Mouse (Mus musculus): Measurements from ENCODE around the gene Dek.

Dek gene

DNA sequence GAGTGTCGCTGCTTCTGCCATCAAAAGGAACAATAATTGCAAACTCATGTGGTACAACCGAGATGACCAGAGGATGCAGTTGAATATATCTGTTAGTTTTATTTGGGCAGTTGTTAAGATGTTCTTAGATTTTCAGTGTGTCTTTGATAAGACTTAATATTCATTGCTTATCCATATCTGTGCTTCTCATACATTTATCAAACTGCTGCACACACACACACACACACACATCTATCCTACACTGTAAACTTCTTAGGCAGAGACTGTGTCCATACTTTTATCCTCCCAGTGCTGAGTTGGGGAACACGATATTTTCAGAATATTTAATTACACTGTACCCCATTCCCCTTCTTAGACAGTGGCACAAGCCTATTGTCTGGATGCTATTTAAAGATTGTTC, 5.2 kb upstream of the Dek start:
- DNase-seq (ENCODE audit: low spot score in 2 of 2) = no peak

DNA sequence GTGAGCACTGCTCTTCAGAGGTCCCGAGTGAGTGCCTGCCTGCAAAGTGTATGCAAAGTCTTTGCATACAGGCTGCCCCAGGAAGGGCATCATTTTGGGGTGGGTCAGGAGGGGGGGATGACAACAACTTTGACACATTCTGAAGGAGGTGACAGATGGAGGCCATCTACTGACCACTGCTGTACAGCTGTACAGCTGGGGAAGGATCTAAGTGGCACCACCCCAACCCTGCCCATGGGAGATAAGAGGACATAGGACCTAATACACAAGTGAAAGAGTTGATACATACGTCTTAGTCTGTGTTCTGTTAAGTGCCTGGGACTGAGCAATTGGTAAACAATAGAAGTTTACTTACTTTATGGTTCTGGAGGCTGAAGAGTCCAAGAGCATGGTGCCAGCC, 3.2 kb upstream of the Dek start:
- no peak for DNase-seq (ENCODE audit: low spot score in 2 of 2)

DNA sequence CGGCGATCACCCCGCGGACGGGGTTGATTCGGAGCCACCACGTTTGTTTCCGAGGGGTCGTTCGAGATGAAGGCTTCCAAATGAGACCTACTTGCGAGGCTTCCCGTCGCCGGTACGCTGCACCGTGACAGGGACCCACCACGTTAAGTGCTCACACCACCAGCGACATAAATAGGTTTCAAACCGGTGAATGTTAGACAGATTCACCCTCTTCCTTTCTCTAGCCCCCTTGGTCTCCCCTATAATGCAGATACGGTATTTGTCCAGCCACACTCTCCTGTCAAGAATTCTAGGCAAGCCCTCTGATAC, 533 bp upstream of the Dek start:
- no peak for DNase-seq (ENCODE audit: low spot score in 2 of 2)

DNA sequence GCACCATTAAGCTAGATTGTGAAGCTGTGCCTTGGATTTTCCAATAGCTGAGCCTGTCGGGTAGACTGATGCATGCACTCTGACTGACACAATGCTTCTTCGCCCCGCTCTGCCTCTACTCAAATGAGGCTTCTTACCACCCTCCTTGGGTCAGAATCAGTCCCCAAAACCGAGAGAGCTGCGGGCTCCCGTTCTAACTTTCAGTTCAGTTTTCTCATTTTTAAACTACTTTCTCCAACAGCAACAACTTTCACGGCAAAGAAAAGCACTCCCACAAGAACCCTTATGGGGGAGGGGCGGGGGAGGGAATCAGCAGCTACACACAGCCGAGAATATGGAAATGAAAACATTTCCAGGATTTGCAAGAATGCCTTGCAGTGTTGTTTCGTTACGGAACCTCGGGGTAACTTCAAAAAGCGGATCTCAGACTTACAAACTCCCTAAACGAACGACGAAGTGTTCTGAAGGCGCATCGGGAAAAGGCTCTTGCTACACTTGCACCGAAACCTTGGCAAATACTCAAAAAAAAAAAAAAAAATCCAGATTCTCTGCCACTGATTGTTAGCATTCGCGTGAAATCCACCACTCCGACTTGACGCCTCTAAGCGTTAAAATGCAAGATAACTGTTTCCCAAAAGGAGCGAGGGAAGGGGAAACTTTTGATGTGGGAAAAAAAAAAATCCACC, 1.0 kb downstream of the Dek start:
- DNase-seq (ENCODE audit: low spot score in 2 of 2) = no peak

DNA sequence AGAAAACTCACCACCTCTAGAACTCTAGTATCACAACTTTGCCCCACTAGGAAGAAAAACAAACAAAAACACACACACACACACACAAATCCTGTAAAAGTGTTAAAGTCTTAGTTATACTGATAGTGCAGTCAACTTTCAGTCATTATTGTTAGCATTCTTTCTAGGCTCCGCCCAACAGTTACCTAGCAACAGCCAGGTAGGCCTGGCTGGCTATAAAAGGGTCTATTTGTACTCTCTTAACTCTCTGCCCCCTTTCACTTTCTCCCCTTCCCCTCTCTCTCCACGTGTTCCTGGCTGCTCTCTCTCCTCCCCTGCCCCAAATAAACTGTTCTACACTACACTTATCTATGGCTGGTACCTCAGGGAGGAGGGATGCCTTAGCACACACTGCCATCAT, 1.9 kb downstream of the Dek start:
- DNase-seq (ENCODE audit: low spot score in 2 of 2) = no peak

DNA sequence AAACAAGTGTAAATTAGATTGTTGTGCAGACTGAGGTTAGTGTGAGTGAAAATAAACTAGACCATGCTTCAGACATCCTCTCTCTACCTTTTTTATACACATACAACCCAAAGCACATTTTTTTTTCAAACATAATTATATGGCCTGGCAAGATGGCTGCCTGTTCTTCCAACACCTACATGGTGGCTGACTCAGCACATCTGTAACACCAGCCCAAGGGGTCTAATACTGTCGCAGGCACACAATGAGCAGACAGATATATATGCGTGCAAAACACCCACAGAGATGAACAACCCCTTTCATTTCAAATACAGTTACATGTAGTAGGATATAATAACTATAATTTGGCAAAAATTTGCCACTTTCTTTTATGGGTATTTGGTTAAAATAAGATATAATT, 5.4 kb downstream of the Dek start:
- no peak for DNase-seq (ENCODE audit: low spot score in 2 of 2)

DNA sequence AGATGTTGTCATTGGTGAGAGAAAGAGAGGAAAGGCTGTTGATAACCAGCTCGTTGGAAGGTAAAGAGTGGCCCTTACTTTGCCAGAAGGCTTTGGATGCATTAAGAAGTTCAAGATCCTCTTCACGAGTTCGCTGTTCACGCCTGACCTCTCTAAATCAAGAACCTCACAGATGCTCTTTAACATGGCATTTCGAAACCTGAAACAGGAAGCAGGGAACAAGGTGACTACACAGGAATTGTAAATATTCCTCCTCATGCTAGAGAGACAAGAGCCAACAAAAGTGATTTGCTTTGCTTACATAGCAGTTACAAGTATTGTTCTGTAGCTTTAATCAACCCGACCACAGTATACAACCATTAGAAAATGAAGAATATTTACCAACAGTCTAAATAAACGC, 6.7 kb downstream of the Dek start:
- no peak for DNase-seq (ENCODE audit: low spot score in 2 of 2)

DNA sequence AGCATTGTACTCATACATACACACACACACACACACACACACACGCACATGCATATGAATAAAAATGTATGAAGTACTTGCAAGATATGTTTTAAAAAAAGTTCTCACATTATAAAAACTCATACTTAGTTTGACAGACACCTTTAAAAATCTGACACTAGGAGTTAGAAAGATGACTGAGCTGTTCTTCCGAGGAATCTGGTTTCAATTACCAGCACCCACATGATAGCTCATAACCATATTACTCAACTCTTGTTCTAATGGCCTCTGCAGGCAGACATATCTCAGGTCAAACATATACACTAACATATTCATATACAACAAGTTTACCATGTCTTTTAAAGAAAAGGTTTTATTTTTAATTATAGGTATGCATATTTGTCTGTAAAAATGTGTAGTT, 9.4 kb downstream of the Dek start:
- no peak for DNase-seq (ENCODE audit: low spot score in 2 of 2)

DNA sequence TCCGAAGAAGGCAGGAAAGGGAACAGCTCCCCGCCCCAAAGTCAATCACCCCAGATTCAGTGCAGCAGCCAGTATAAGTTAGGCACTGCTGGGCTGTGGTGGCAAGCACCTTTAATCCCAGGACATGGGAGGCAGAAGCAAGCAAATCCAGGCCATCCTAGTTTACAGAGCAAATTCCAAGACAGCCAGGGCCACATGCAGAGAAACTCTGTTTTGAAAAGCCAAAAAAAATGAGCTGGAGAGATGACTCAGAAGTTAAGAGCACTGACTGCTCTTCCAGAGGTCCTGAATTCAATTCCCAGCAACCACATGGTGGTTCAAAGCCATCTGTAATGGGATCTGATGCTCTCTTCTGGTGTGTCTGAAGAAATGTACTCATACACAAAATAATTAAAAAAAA, 12.2 kb downstream of the Dek start:
- no peak for DNase-seq (ENCODE audit: low spot score in 2 of 2)

DNA sequence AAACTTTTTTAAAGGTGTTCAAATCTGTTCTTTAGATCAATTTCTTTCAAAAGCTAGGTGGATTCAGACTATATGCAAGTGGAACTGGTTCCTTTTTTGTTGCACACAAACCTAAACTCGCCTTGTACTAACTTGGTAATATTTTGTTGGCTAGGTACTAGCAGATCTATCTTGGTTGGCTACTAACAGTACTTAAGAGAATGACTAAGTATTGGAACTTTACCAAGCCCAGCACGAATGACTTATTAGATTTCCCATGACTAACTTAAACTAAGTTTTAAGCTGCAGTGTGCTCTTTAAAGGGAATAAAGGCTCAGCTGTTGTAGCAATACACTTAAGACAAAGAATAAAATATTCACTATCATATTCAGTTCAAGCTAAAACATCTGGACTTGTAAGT, 16.7 kb downstream of the Dek start:
- no peak for DNase-seq (ENCODE audit: low spot score in 2 of 2)

DNA sequence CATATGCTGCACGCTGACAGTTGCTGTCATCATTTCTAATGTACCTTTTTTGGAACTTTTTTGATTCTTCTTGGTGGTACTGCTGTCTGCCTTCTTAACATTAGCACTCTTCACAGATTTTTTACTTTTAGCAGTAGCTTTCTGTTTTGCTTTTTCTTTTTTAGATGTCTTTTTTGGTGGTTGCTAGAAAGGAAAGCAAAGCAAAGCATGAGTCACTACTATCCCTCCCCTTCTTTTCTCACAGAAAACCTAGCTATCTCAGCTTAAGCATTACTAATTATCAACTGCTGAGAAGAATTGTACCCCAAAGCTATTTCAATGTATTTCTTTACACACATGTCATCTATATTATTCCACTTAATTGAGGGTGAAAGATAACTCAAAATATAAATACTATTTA, 17.6 kb downstream of the Dek start:
- no peak for DNase-seq (ENCODE audit: low spot score in 2 of 2)

DNA sequence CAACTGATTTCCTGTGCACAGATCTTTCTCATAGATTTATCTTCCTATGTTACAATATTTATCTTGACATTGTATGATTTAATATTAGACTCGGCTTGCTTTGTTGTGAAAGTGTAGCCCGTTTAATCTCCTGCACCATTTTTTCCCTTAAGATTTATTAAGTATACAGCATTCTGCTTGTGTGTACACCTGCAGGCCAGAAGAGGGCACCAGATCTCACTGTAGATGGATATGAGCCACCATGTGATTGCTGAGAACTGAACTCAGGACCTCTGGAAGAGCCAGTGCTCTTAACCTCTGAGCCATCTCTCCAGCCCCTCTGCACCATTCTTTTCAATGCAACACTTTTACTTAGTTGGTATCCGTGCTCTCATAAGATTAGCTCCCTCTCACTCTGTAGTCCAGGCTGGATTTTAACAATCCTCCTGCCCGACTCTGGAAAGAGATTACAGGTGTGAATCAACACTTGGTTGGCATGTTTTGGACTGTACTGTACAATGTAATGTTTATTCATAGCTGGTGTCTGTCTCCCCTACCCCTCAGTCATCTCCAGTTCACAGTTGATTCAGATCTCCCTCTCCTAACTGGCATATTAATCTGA, 25.0 kb downstream of the Dek start:
- DNase-seq (ENCODE audit: low spot score in 2 of 2) = no peak

DNA sequence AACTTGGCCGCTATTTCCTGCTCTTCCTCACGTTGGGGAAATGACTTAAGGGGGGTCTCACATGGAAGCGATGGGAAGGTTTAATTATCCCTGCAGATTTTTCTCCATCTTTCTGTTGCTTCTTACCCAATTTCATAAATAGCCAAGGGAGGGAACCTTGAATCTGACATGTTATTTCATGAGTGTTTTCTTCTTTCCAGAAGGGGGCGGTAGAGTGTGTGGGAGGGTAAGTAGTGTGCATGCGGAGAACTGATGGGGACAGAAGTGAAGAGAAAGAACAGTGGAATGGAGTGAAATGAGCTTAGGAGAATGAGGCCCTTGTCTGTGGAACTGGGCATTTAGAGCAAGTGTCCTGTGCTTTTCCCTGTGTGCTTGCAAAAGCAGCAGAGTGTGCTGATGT, 27.2 kb downstream of the Dek start:
- DNase-seq (ENCODE audit: low spot score in 2 of 2) = no peak

DNA sequence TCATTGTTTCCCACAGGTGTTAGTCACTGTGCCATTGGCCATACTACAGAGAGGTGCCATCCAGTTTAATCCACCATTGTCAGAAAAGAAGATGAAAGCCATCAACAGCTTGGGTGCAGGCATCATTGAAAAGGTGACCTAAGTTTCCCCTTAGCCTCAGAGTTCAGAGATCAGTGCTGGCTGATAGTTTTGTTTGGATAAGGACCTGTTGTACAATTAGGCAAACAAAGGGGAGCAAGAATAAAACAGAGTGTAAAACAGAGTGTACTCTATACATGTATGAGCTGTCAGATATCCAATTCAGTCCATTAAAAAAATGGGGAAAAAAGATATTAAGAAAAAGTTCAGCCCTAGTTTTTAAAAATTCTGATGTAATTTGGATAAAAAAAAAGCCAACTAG, 28.6 kb downstream of the Dek start:
- DNase-seq (ENCODE audit: low spot score in 2 of 2) = no peak

DNA sequence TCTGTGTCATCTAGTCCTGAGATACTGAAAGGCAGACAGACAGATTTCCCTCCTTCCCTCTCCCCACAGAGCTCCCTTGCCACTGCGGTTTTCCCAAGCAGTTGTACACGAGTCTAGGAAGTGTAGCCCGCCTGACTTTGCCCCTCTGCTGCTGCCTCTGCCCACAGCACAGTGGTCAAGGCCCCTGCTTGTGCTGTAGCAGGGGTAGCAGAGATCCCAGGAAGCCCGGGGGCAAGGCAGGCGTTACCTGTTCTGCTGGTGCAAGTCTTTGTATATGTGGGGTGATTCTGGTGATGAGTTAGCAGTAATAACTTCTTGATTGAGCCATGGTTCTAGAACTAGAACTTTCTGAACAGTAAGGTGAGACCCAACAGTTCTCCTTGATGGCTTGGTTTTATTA, 29.8 kb downstream of the Dek start:
- no peak for DNase-seq (ENCODE audit: low spot score in 2 of 2)

DNA sequence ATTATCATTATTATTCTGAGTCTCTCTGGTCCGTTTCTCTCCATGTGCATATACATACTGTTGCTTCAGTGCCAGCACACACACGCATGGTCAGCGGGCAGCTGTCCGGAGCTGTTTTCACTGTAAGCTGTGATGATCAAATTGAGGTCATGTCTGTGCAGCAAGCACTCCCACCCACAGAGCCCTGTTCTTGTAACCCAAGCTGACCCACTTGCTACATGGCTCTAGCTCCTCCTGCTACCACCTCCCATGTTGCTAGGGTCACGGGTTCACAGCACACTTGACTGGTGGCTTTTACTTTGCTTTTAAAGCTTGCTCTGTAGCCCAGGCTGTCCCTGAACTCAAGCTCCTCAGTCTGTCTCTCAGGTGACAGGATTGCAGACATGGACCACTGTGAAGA, 33.5 kb downstream of the Dek start:
- no peak for DNase-seq (ENCODE audit: low spot score in 2 of 2)

DNA sequence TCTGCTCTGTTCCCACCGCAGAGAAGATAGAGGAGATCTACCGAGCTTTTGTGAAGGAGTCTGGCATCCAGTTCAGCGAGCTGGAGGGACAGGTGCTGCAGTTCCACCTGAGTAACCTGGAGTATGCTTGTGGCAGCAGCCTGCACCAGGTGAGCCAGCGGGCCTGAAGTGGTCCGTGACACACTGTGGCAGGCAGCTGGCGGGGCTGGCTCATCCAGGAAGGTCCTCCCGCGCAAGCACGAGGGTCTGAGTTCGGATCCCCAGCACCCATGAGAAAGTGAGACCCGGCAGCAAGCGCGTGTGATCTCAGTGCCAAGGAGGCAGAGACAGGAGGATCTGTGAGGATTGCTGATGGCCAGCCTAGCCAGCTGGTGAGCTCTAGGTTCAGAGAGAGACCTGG, 34.1 kb downstream of the Dek start:
- no peak for DNase-seq (ENCODE audit: low spot score in 2 of 2)

DNA sequence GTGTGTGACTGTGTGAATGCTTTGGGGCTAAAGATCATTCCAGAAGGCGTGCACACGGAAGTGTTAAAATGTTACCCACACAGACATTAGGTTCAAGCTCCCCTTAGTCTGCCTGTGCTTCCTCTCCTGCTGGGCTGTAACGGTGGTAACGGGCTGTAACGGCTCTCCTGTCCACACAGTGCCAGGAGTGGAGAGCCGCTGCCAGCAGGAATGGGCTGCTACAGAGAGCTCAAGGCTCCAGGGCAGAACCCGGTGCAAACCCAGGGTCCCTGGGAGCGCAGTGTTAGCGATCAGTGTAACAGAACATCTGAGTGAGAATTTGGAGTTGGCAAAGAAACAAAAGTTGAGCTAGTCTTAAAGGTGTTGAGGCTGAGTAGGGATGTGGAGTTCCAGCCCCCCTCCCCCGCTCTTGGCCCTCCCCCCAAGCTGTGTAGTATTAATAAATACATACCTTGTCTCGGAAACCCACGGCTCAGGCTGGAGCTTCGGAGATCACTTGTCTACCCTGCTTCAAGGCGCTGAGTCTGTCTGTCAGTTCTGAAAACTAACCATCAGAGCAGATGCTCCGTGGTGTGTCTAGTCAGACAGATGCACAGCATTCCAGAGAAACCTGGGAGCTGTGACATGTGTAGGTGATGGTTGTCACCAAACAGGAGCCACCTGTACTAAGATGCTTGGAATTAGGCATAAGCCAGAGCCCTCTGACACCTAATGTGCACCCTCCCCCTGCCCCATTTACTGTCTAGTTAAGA, 35.5 kb downstream of the Dek start:
- no peak for DNase-seq (ENCODE audit: low spot score in 2 of 2)

DNA sequence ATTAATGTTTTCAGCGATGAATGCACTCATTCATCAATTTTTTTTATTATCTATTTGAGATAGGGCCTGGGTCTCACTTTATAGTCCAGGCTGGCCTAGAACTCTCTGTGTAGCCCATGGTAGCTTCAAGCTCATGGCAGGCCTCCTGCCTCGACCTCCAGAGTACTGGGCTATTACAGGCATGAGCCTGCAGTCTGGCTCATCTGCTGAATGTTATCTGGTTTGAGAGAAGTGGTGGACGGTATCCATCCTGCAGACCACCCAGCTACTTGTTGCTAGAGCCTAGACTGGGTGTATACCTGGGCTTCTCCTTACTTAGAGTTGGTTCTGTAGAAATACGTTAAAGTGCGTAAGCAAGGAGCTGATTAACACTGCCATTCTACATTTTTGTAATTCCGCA, 39.0 kb downstream of the Dek start:
- no peak for DNase-seq (ENCODE audit: low spot score in 2 of 2)

DNA sequence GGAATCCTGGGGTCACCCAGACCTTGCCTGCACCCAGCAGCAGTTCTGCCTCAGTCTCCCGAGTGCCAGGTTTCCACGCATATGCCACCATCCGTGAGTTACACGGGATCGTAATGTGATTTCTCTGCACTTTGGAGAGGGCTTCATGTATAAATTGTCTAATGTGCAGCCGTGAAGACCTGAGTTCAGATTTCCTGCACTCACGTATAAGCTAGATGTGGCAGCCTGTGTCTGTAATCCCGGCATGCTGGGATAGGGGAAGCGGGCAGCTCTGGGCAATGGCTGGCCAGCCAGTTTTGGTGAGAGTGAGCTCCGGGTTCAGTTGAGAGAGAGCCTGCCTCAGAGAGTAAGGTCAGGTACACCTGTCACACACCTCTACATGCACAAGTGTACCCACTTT, 39.5 kb downstream of the Dek start:
- no peak for DNase-seq (ENCODE audit: low spot score in 2 of 2)

DNA sequence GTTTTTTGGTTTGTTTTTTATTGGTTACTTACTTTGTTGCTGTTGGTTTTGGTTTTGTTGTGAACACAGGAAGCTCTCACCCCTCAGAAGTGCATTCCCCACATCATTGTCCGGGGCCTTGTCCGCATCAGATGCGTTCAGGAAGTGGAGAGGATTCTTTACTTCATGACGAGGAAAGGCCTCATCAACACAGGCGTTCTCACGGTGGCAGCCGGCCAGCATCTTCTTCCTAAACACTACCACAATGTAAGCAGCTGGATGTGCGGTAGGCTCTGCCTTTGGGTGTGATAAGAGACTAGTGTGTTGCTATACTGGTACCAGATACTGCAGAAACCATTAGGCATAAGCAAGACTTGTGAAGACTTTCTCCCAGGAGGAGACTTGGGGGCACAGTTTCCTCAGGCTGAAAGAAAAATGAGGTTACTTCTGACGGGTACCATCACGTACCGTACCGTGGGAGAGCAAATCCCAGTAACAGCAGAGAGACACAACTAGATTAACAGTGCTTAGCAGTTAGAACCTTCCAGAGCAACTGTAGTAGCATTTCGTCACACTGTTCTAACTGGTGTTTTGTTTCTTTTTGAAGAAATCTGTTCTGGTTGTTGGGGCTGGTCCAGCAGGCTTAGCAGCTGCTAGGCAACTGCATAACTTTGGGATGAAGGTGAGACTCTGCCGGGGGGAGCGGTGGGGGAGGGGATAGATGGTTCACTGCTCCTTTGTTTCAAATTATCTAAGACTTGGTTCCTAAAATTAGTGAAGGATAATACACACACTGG, 41.8 kb downstream of the Dek start:
- no peak for DNase-seq (ENCODE audit: low spot score in 2 of 2)

DNA sequence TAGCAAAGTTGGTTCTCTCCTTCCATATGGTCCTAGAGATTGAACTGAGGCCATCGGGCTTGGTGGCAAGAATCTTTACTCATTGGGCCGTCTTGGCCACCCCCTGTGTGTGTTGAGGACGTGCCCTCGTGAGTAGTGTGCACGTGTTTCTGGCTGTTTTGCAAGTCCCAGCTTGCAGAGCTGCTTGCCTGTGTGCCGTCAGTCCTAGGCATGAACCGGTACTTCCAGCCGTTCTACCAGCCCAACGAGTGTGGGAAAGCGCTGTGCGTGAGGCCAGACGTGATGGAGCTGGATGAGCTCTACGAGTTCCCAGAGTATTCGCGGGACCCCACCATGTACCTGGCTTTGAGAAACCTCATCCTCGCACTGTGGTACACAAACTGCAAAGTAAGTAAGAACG, 43.2 kb downstream of the Dek start:
- no peak for DNase-seq (ENCODE audit: low spot score in 2 of 2)

DNA sequence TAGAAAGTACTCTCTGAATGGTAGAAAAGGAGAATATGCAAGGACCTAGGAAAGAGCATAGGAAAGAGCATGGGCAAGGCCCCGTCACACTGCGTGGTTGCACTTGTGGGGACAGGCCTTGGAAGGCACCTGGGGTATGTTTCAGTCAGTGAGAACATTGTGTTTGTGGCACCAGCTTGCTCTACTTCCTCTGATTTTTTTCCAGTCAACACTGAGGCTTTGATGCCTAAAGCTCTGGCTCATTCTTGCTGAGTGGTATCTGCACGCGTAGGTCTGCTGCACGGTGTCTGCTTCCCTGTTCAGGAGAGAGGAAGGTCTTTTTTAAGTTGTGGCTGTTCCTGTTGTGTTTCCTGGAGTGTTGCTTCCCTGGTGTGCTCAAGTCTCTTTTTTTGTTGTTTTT, 49.2 kb downstream of the Dek start:
- no peak for DNase-seq (ENCODE audit: low spot score in 2 of 2)

Measured in frontal cortex, postnatal 25 days (tissue).